Mouse (Mus musculus): Measurements from ENCODE around the gene Rasl2-9.
"Not testable (repeated sequence)": the region's sequence is repeated elsewhere in the genome, so short reads cannot be mapped to it uniquely, and the experiment has no call there.

The Rasl2-9 gene

DNA sequence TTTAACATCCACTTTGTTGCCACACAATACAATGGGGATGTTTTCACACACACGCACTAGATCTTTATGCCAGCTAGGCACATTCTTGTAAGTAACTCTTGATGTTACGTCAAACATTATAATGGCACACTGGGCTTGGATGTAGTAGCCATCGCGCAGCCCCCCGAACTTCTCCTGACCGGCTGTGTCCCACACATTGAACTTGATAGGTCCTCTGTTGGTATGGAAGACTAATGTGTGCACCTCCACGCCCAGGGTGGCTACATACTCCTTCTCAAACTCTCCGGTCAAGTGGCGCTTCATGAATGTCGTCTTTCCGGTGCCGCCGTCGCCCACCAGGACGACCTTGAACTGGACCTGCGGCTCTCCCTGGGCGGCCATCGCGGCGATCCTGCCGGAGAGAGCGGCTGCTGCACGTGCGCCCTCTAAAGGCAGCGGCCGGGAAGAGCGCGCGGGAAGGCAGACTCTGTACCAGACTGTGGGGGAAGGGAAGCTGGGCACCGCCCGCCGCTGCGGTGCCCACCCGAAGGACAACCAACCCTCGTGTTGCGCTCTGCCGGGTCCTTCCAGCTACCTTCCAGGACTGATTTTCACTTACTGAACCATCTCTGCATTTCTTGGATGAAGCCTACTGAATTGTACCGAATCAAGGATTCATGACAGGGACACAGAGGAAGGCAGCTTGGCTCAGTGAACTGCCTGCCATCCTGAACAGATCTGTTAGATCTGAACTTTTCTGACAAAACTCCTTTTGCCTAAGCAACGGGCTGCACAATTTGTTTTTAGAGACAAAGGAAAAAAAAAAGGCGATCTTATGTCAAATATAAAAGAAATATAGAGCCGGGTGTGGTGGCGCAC lies at the start of gene Rasl2-9:
Gene Rasl2-9, minus strand, starts transcription at position 402 of the 858 bp plus-strand sequence.
- DNase-seq: peak; percentile 70

DNA sequence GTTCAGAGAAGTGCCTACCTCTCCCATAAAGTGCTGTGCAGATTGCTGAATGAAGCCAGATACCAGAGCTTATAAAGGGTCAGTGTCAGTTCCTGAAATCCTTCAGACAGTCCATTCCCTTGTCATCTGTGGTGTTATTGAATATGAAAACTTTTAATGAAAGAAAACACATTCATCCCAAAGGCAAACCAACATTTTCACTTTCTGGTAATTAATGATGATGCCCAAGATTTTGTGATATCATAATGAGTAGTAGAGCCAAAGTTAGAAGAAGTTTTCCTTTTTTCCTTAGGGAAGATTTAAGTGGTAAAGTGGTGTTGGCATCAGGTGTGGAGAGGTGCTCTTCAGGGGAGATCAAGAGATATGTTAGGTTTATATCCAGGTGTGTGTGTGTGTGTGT lies 23.8 kb upstream of the Rasl2-9 start, which contains the start of gene Vmn1r55:
Gene Vmn1r55, minus strand, starts transcription at position 101 of the 400 bp plus-strand sequence.
- DNase-seq: not testable (repeated sequence)

DNA sequence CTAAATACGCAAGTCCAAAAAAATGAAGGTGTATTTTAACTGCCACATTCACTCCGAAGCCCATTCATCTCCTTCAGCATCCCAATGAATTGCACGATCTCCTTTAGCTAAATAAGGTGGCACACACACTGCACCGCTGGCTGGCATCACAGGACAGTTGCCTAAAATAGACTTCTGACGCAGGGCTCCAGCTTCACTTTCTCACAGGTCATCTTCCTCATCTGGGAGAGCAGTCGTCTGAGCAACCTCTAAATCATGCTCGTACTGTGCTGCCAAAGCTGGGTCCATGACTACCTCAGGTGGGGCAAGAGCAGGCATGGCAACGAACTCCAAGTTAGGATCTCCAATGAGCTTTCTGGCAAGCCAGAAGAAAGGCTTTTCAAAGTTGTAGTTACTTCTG lies 672 bp downstream of the Rasl2-9 start:
- DNase-seq: no peak

DNA sequence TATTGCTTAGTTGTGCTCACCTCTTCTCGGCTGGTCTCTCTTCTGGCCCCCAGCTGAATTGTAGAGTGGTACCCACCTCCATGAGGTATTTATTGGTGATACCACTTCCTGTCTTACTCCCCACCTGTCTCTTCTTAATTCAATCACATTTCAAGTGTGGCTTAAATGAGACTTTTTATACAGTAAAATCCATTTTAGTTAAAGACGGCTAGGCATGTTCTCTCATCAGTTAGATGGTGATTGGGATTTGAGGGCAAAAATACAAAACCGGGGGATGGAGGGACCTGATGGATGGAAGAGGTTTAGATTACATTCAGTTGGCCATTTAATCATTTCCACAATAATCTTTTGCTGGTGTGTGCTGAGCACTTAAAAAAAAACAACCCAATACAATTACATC lies 8.9 kb downstream of the Rasl2-9 start, which contains the start of gene Rfpl4:
Gene Rfpl4, minus strand, starts transcription at position 101 of the 400 bp plus-strand sequence.
- no peak for DNase-seq

DNA sequence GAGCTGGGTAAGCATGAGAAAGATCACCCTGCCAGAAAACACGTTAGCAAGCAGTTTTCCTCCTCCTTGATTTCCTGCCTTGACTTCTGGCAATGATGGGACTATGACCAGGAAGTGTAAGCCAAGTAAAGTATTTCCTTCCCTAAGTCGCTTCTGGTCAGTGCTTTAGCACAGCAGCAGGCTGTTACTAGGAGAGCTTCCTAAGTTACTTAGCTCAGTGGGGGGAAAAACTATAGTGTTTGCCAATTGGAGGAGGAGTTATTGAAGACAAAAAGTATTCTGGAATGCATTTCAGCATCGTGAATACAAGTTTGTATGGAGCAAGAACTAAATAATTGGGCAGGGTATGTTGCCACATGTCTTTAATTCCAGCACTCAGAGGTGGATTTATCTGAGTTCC lies 13.0 kb downstream of the Rasl2-9 start:
- DNase-seq: no peak

DNA sequence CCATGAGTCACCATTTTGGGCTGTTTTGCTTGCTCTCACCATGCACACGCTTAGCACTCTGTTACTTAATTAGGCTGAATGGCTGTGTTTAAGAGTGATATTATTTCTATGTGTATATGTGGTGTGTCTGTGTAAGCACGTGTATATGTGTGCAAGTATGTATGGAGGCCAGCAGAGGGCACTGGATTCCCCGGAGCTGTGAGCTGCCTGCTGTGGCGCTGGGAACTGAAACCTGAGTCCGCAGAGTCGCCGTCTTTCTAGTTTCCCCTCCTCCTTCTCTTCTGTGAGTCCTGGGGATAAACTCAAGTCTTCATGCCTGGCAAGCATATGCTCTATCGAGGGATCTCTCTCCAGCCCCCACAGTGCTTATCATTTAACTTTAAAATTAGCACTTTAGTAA lies 16.4 kb downstream of the Rasl2-9 start:
- DNase-seq: no peak

DNA sequence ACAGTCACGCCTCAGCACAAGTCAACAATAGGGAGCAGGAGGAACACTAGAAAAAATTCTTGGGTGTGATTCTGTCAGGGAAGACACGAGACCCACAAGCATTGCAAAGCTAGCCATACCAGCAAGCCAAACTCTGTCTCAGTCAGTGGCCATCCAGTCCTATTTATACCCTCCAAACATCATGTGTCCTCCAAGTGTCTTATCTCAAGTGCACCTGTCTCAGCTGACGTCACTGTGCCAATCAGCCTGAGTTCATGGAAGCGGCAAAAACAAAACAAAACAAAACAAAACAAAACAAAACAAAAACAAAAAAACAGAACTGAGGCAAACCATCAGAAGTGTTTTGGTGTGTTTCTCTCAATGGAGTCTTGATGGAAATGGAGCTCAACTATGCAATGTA lies 17.5 kb downstream of the Rasl2-9 start:
- DNase-seq: no peak

DNA sequence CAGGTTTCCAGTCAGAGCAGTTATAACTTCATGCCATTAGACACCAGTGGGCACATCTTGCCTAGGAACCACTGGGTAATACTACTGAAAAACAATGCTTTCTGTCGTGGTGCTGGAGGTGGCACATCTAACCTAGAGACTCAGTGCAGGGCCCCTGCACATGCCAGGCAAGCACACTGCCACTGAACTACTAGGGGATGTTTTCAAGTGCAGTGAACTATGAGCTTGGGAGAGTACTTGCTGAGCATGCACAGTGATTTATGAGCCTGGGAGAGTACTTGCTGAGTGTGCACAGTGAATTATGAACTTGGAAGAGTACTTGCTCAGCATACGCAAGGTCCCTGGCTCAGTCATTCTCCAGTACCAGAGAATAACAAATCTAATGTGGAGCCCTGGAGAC lies 23.2 kb downstream of the Rasl2-9 start:
- DNase-seq: no peak

DNA sequence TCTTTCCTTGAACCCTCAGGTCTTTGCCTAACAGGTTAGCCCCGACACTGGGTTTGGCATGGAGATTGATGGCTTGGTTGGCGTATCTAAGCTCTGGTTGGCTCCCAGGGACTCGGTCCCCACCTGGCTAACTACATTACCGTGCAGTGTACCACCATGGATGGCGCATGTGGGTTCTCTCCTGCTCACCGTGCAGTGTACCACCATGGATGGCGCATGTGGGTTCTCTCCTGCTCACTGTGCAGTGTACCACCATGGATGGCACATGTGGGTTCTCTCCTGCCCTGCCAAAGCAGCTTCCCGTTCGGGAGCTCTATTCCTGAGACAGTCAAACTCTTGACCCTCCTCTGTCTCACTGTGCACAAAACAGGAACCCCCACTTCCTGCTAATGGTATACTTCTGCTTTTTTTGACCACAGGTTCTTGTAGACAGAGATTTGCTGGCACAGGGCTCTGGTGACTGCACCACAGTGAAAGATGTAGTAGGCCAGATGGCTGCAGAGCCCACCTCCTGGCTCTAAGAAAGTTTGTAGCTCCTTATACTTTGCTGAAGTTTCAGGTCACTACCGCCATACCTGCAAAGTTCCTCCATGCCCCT lies 24.6 kb downstream of the Rasl2-9 start:
- DNase-seq: no peak

DNA sequence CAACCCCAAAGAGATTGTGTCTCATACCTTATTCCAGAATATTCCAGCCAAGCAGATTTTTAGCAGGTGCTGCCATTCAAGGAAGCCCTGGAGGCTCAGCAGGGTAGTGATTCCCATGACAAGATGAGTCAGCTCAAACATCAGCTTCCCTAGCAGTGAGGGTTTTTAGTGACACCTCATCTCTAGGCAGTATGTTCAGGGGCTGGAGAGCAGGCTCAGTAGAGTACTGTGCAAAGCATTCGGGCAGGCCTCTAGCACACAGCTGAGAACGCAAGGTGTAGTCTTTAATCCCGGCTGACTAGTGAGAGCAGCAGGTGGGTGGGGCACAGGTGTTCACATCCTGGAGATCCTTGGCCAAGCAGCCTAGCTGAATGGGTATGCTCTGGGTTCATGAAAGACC lies 26.0 kb downstream of the Rasl2-9 start:
- no peak for DNase-seq

DNA sequence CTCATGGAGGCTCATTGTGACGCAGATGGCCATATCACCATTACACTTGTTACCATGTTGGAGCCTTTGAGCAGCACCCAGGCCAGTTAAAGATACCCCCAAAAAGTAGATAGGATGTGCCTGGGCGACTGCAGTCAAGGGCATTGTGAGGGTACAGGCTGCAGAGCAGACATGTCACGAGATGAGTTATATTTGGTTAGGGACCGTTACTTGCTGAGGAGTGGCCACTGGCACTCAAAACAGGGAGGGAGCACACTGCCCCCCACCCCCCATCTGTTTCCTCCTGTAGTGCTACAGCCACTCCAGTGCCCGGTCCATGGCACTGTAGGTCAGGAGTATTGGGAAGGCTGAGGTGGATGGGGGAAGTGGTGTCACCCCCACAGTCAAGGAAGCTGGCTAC lies 27.0 kb downstream of the Rasl2-9 start:
- no peak for DNase-seq

DNA sequence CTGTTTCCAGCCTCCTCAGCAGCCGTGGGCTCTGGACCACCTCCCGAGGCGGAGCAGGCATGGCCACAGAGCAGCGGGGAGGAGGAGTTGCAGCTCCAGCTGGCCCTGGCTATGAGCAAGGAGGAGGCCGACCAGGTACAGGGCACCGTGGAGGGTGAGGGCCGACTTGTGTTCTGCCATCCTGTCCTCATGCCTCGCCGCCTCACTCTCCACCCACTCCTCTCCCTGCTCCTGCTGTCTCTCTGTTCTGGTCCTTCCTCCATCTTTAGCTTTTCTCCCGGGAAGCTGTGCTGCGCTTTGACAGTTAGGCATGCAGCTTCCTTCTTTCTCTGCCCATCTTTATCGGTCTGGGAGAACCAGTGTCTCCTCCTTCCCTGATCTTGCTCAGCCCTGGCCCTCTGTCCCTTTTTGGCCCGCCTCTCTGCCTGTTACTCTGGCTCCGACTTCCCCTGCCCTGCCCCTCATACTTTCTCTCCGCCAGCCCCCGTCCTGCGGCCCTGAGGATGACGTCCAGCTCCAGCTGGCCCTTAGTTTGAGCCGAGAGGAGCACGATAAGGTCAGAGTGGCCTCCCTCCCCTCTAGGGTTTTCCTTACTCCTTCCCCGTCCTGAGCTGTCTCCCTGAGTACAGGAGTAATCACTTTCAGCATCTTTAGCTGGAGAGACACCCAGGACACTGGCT lies 32.8 kb downstream of the Rasl2-9 start:
- DNase-seq: no peak

DNA sequence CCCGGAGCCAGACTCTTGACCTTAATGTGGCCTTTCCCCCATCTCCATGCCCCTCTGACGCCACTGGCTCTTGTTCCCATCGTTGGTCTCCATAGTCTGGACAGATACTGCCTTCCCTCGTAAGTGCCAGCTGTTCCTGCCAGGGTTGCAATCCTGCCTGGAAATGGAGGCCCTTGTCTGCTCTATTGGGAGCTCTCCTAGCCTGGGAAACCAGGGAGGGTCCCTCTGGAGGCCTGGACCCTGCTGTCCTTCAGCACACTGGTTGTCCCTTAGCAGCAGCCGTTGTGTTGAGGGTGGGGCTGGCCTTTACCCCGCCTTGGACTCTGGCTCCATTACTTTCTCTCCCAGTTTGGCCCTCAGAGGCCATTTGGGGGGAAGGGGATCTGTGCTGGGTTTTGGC lies 33.4 kb downstream of the Rasl2-9 start:
- no peak for DNase-seq

DNA sequence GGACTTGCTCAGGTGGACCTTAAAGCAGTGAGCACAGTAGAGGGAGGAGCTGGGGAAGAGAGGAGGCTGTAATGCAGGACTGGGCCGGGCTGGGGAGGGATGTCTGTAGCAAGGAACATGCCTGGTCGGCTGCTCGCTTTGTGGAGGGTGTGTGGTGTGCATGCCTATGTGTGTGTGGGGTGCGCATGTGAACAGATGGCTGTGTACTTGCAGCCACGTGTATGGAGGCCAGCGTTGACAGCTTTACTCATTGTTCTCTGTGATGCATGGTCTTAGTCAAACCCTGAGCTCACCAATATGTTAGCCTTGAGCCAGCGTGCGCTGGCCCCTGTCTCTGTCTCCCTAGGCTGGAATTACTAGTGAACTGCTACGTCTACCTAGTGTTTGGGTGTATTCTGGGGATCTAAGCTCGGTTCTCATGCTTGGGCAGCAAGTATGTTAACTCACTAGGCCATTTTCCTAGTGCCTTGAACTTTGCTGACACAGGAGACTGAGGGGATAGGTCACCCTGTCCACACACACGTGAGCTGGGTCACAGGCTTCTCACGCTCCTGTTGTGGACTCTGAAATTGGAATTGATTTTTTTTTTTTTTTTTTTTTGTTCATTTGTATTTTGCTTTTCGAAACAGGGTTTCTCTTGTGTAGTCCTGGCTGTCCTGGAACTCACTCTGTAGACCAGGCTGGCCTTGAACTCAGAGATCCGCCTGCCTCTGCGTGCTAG lies 34.6 kb downstream of the Rasl2-9 start:
- DNase-seq: no peak

DNA sequence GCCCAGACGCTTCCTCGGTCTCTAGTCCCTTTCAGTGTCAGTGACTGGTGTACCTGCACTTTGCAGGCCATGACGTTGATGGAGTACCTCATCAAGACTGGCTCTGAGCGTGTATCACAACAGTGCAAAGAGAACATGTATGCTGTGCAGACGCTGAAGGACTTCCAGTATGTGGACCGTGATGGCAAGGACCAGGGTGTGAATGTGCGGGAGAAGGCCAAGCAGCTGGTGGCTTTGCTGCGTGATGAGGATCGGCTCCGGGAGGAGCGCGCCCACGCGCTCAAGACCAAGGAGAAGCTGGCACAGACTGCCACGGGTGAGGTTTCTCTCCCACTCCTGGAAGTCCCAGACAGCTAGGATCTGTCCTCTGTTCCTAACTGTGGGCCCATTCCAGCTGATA lies 35.9 kb downstream of the Rasl2-9 start:
- no peak for DNase-seq

DNA sequence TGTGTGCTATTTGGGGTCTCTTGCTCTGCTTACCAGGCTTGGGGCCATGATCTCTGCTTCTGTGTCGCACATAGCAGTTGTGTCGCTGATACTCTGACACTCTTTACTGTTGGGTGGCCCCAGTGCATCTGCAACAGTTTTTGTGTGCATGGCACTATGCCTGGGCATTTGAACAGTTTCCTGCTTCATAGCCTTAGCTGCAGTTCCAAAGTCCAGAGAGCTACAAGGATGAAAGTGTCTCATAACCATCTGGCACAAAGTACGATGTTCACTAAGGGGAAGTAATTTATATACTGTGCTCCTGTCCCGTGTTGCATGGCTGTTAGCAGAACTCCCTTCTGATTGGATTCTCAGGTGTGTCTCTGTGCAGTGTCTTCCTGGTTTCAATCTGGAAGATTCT lies 37.9 kb downstream of the Rasl2-9 start:
- DNase-seq: no peak

DNA sequence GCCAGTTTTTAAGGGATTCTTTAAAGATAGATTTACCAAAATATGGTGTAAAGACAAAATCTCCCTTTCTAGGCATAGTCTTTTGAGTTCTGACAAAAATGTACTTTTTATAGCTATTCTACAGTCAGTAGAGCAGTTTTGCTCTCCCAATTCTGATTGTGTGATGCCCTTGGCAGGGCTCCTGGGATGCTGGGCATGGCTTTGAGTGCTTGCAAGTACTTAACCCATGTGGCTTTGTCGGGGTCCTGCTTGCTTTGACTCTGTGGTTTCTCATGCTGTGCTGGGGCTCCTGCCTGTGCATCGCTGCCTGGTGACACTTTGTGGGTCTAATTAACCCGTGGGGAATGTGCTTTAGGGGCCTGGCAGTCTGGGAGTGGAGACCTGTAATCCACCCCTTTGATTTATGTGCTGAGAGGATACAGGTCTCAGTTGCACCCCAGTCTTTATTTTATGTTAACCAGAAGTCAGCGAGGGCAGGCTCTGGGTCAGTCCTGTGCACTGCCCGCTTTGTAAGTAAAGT lies 38.8 kb downstream of the Rasl2-9 start:
- no peak for DNase-seq

DNA sequence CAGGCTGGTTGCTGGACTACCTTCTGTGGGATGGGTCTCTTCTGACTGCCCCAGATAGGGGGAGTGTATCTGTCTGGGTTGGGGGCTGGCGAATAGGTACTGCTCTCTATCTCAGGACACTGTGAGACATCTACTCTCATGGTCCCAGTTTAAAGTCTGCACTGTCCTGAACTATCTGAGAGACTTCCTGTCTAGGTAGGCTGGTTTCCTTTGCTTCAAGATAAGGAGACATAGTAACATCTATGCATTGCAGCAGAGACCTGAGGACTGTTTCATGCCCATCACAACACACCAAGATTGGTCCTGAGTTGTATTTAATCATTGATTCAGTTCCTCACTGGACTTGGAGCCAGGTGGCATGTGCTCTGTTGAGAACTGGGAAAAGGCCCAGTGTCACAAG lies 40.2 kb downstream of the Rasl2-9 start:
- DNase-seq: no peak

DNA sequence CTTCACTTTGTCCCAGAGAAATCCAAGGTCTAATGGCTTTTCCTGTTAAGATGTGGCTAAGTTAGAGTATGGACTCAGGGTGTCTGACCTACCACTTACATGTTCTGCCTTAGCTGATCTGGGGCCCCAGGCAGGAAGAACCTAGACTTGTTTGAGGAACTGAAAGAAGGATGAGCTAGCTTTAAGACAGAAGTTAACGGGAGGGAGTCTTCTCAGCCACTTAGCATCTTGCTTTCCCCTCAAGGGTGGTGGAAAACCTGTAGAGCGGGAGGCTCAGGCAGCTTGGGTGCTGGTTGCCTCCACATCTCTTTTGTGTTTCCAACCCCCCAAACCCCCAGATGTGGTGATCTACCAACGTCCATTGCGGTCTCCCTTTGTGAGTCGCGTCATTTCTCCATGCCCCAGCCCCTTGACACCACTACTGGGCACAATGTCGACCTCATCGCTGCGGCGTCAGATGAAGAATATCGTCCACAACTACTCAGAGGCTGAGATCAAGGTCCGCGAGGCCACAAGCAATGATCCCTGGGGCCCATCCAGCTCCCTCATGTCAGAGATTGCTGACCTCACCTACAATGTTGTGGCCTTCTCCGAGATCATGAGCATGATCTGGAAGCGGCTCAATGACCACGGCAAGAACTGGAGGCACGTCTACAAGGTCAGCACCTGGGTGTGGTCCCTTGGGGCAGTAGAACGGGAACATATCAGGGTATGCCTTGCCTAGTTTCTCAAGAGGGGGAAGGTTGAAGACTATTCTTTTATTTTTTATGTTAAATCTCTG lies 42.2 kb downstream of the Rasl2-9 start:
- no peak for DNase-seq

DNA sequence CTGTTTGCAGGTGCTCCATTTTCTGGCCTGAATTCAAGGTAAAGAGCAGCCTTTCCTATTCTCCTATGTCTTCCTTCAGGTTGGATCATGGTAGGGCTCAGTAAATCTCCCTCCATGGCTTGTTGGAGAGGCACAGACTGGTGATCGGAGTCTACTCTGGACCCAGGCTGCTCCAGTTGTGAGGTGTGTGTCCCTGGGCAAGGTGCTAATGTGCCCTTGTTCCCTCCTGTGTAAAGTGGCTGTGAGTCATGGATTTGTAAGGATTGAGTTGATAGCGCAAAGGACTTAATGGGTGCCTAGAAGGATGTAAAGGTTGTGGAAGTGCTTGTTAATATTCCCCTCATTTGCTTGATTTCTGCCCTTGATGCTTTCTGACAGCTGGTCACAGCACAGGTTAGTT lies 43.8 kb downstream of the Rasl2-9 start:
- DNase-seq: no peak

DNA sequence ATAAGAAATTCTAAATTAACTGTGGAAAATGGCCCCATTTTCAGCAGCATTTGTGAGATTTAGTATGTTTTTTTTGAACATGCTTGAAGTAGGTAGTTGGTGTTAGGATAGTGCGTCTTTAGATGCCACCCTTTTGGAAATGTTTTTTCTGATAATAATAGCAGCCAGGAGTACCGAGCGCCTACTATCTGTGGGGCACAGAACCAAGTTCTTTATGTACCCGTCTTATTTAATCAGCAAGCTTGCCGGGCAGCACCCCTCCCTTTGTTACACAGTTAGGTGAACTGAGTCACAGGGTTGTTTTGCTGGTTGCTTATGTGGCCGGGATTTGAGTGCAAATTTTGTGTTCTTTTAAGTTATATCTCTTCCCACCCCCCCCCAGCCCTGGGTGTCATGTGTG lies 44.5 kb downstream of the Rasl2-9 start:
- no peak for DNase-seq

DNA sequence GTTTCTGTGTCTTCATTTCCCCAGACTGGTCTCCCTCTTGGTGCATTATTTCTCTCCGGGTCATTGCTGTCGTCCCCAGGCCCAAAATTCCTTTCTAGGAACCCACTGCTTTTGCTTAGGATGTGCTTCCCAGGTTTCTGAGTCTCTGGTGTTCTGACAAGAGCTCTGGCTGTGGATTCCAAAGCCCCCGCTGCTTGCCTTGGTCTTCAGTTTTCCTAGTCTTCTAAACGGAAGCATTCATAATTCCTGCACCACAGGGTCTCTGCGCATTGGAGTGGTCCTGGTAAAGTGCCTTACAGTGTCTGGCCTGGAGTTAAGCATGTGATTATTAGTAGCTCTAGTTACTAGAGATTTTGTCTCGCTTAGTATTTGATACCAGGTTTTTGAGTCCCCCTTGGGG lies 44.9 kb downstream of the Rasl2-9 start:
- DNase-seq: no peak
